17 mouse cellular contexts compared by ENCODE assay signal in the genomic region with DNA sequence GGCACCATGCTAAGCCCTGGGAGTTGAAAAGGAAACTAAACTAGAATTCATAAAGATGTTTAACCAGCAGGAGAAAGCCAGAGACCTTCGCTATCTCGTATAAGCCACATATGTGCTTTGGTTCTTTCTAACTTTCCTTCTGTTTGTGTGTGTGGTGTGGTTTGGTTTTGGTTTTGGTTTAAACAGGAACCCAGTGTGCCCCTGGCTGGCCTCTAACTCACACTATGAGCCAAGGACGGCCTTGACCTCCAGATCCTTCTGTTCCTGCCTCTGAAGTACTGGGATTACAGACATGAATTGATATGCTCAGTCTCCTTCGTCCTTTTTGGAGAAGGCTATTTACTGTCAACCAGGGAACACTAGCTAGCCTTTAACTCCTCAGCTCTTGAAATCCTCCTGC. TPM values are rescaled to one million over a fixed set of nuclear protein-coding genes. Genes with fewer than 3 reads are reported as not detected.
A peak's percentile ranks its signal among the peaks of the same experiment; 100 is the strongest.
DNase-seq lines count a peak whose midpoint lies in the region; TF ChIP-seq lines count a peak whose summit lies in the region.
"Had no signal": no experiment of that assay in that cellular context is flagged by ENCODE, and none has a peak within 500 bp of the region (broad histone marks: within the 10 kb centered on the region; RNA-seq: fewer than 3 reads in every experiment).

No protein-coding gene starts in this region.

- no peaks in the 10 kb centered on the region for H3K9me3 ChIP-seq in megakaryocyte, embryonic 14.5 days
- H3K9me3 ChIP-seq: embryonic facial prominence, embryonic 12.5 days; intestine, embryonic 15.5 days; limb, embryonic 13.5 days had no signal

- no peak for TF ChIP-seq CTCF in left cerebral cortex, adult 2 months (IDR thresholded peaks at IDR 0.05)
- TF ChIP-seq CTCF in bone marrow, adult 2 months (IDR thresholded peaks at IDR 0.05; ENCODE audit: control insufficient read depth, insufficient read depth, low read length): no peak

- no peak for TF ChIP-seq POLR2A in bone marrow, adult 2 months (IDR thresholded peaks at IDR 0.05; ENCODE audit: borderline replicate concordance, control insufficient read depth, low read depth, low read length)

- peaks cover 33% of the 10 kb centered on the region for H3K27me3 ChIP-seq in megakaryocyte, embryonic 14.5 days (replicated peaks)
- H3K27me3 ChIP-seq: embryonic facial prominence, embryonic 12.5 days; intestine, embryonic 15.5 days; limb, embryonic 13.5 days; Patski had no signal

- peaks cover 20% of the 10 kb centered on the region for H3K4me1 ChIP-seq in bone marrow, adult 2 months (ENCODE audit: control insufficient read depth, insufficient read depth, low read length)
- H3K4me1 ChIP-seq in megakaryocyte, embryonic 14.5 days: peaks cover 51% of the 10 kb centered on the region
- H3K4me1 ChIP-seq: limb, embryonic 13.5 days had no signal

- no peaks in the 10 kb centered on the region for H3K36me3 ChIP-seq in megakaryocyte, embryonic 14.5 days (replicated peaks; ENCODE audit: low read length)
- H3K36me3 ChIP-seq: embryonic facial prominence, embryonic 12.5 days; intestine, embryonic 15.5 days; limb, embryonic 13.5 days had no signal

- H3K27ac ChIP-seq in left cerebral cortex, adult 2 months: peak overlapping the region; percentile 79
- peak overlapping the region; percentile 26; the same call in 1 of the 2 replicates for H3K27ac ChIP-seq in bone marrow, adult 2 months (ENCODE audit: control insufficient read depth, insufficient read depth, low read depth, low read length, poor library complexity)
- H3K27ac ChIP-seq: embryonic facial prominence, embryonic 12.5 days; intestine, embryonic 15.5 days; limb, embryonic 13.5 days had no signal

- H3K4me3 ChIP-seq in left cerebral cortex, adult 2 months: no peak overlapping the region
- H3K4me3 ChIP-seq in bone marrow, adult 2 months (replicated peaks; ENCODE audit: control insufficient read depth, low read depth, low read length): no peak overlapping the region
- peak overlapping the region; percentile 74 for H3K4me3 ChIP-seq in megakaryocyte, embryonic 14.5 days (replicated peaks)
- H3K4me3 ChIP-seq: embryonic facial prominence, embryonic 12.5 days; intestine, embryonic 15.5 days; limb, embryonic 13.5 days had no signal

- 3% methylated on average over 4 of the region's 4 CpGs for WGBS in bone marrow, adult 2 months

- intact Hi-C loops in left cerebral cortex, adult 2 months (cut with DNase I): no loop called here

- DNase-seq in left cerebral cortex, adult 2 months (ENCODE audit: extremely low spot score in 1 of 2, low spot score in 2 of 2): no peak
- DNase-seq in left cerebral cortex, adult 18-20 months (ENCODE audit: low spot score in 2 of 2): no peak
- DNase-seq in B cell, adult 2 months: peak; percentile 42 to 46
- no peak for DNase-seq in heart, adult 11 months
- DNase-seq in gastrocnemius, postnatal 4 days (ENCODE audit: low spot score in 2 of 2): no peak
- DNase-seq in right cerebral cortex, postnatal 14 days: no peak
- DNase-seq: cerebellum, adult 9-11 months; kidney, postnatal 25 days; layer of hippocampus, postnatal 36 days; lung, postnatal 10 days; thymus, adult 18-20 months had no signal

RNA-seq across cellular contexts. Expression of gene Map3k9, which starts 29.9 kb away (rescaled TPM):
- total RNA-seq in left cerebral cortex, adult 2 months (2021): 10 to 100 TPM; 63.3 to 68.9 TPM
- total RNA-seq in left cerebral cortex, adult 18-20 months (2021): 10 to 100 TPM; 57.3 to 57.4 TPM
- polyA plus RNA-seq in bone marrow, adult 2 months (2011; ENCODE audit: insufficient read depth, insufficient read length, low replicate concordance, missing spikeins): 3.9 and 5.7 TPM in 2 replicates
- polyA plus RNA-seq in megakaryocyte, embryonic 14.5 days (2012; ENCODE audit: insufficient read depth, low replicate concordance): 0.48 TPM in 1 of 2 replicates, not detected in the other
- under 1 TPM; 0.34 to 0.41 TPM for total RNA-seq in gastrocnemius, postnatal 4 days (2021)

Comparison
In these comparisons a context has a peak if more than half of its experiments do, and no peak if none do; other contexts are left out.
1. DNase-seq: peak in B cell, adult 2 months (2 of 2); none in left cerebral cortex, adult 2 months (0 of 2), left cerebral cortex, adult 18-20 months (0 of 2), heart, adult 11 months (single experiment), gastrocnemius, postnatal 4 days (0 of 2) and right cerebral cortex, postnatal 14 days (single experiment).
2. RNA of gene Map3k9, which starts 29.9 kb away (total RNA-seq): 63.3 to 68.9 TPM in left cerebral cortex, adult 2 months and 57.3 to 57.4 TPM in left cerebral cortex, adult 18-20 months; 0.34 to 0.41 TPM in gastrocnemius, postnatal 4 days; every median in the first group is over 10 times any median in the second.